Mouse (Mus musculus) myocyte (in vitro differentiated cells): ENCODE data around the gene Acsl3.

Experiments used
- POLR2A ChIP-seq: IDR thresholded peaks from one replicate; pipeline ENCODE4 v1.6.1; 2011; ENCODE audit warnings: low read depth, mild to moderate bottlenecking, control low read depth, moderate library complexity; ENCODE audit not compliant: insufficient read length
- POLR2AphosphoS2 ChIP-seq: IDR thresholded peaks from one replicate; pipeline ENCODE4 v1.6.1; 2011; ENCODE audit warnings: low read depth, control low read depth; ENCODE audit not compliant: insufficient read length

GRCm38 (mm10) chr1:78647317-78647885, 10.2 kb upstream of the Acsl3 start:
- TF ChIP-seq POLR2A (no peak), POLR2AphosphoS2 (no peak)
